Mouse (Mus musculus) erythroblast, embryonic 14.5 days (primary cell): Measurements from ENCODE around the gene Smarca2.

Experiments used
- GATA1 ChIP-seq: IDR thresholded peaks from 2 replicates; pipeline ENCODE4 v1.6.1; 2012; ENCODE audit warnings: low read length, inconsistent platforms, mixed read lengths
- TAL1 ChIP-seq: IDR thresholded peaks from 3 replicates; pipeline ENCODE4 v1.6.1; 2012; ENCODE audit warnings: low read length, inconsistent platforms, mixed read lengths

GRCm38 (mm10) chr19:26746290-26746689 is 141.4 kb downstream of the Smarca2 start:
- TF ChIP-seq GATA1 (no peak), TAL1 (no peak)
